Mouse (Mus musculus): Measurements from ENCODE around the gene Mdn1.

Gene Mdn1

GRCm38 (mm10) chr4:32656918-32657662 is at the start of gene Mdn1:
Gene Mdn1 (plus strand): TSS chr4:32657119.
- in situ Hi-C loops (cut with MboI): no loop called here

GRCm38 (mm10) chr4:32615034-32615881 is 41.7 kb upstream of the Mdn1 start, which contains the start of gene Casp8ap2:
Gene Casp8ap2 (plus strand): TSS chr4:32615451.
- in situ Hi-C loops (cut with MboI): no loop called here

- in situ Hi-C loops (cut with MboI): no loop called here
These were observed 35.3 kb upstream of the Mdn1 start for GRCm38 (mm10) chr4:32621637-32622036.

DNA sequence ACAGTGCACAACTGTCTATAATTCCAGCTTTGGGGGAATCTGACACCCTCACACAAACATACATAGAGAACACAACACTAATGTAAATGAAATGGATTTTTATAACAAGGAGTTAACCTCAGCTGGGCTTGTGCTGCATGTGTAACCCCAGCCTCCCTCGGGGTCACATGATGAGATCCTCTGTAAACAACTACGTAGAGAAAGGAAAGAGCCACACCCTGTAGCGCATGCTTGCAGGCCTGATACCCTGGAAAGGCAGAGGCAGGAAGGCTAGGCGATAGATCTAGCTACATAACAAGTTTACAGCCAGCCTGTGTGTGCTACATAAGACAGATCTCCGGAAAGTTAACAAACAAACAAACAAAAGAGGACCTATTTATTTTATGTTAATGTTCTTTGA is 5.2 kb upstream of the Mdn1 start:
- in situ Hi-C loops (cut with MboI): no loop called here

DNA sequence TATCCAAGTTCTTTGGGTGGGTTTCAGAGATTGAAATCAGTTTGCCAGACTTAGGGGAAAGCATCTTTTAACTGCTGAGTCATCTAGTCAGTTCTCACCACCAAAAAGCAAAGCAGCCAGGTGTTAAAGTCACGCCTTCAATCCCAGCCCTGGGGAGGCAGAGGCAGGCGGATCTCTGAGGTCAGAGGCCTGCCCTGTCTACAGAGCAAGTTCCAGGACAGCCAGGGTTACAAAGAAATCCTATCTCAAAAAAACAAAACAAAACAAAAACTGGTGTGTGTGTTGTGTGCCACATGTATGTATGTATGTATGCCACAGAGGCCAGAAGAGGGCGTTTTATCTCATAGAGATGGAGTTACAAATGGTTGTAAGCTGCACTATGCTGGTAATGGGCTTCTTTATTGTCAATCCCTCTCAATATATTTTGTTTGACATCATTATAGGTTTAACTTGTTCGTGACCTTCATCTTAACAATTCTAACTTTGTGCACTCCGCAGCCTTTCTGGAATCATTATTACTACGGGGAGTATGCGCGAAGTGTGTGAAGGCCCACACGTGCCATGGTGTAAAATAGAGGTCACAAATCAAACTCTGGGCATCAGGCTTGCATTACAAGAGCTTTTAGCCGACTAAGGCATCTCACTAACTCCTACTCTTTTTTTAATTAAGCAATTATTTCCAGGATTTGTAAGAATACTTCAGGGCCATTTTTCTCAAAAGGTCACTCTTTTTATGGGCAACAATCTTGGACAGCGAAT is 594 bp upstream of the Mdn1 start:
- in situ Hi-C loops (cut with MboI): no loop called here

DNA sequence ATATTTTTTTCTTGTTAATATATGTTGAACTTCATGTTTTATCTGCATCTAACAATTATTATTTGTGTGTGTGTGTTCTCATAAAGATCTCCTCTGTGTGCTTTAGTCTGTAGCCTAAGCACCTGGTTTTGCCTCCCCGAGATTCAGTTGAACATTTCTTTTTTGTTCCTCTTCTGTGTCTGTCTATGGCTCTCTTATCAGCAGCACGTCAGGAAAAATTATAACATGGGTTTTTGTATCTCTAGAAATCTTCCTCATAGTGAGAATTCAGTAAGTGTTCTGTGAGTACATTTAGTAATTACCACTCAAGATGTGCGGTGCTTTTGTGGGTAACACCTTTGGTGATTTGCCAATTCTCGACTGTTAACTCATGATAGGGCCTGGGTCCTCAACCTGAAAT is 8.9 kb downstream of the Mdn1 start:
- in situ Hi-C loops (cut with MboI): no loop called here

DNA sequence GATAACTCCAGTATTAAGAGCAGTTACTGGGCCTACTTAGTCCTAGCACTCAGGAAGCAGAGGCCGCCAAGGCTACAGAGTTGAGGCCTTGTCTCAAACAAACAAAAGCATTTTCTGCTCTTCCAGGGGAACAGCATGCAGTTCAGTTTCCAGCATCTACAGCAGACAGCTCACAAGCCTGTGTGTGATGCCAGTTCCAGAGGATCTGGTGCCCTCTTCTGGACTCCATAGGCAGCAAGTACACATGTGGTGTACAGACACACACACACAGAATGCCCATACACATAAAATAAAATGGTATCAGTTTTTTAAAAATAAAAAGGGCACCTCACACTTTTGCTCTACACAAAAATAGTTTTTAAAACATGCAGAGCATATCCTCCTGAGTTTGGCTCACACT is 11.4 kb downstream of the Mdn1 start:
- in situ Hi-C loops (cut with MboI): no loop called here

- in situ Hi-C loops (cut with MboI): no loop called here
These were observed 12.9 kb downstream of the Mdn1 start for GRCm38 (mm10) chr4:32669825-32670224.

GRCm38 (mm10) chr4:32674025-32674424 is 17.1 kb downstream of the Mdn1 start:
- in situ Hi-C loops (cut with MboI): no loop called here

GRCm38 (mm10) chr4:32677471-32677870 is 20.6 kb downstream of the Mdn1 start:
- in situ Hi-C loops (cut with MboI): no loop called here

DNA sequence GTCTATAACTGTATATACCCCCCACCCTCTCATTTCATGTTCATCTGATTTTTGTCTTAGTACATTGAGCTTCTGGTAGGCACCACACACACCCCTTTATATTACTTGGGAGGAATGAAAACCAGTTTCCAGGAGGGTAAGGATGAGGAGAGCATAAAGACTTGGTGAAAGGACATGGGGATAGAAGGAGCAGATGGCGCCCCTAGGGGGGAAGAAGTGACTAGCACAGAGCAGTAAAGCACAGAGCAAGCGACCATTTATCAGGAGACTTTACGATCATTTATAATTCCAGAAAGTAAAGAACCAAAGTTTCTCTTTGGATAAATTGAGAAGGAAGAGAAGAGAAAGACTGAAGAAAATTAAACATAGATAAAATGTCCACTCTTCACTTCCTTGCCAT is 23.9 kb downstream of the Mdn1 start:
- in situ Hi-C loops (cut with MboI): no loop called here

- in situ Hi-C loops (cut with MboI): no loop called here
These were observed 25.6 kb downstream of the Mdn1 start for GRCm38 (mm10) chr4:32682471-32682870.

DNA sequence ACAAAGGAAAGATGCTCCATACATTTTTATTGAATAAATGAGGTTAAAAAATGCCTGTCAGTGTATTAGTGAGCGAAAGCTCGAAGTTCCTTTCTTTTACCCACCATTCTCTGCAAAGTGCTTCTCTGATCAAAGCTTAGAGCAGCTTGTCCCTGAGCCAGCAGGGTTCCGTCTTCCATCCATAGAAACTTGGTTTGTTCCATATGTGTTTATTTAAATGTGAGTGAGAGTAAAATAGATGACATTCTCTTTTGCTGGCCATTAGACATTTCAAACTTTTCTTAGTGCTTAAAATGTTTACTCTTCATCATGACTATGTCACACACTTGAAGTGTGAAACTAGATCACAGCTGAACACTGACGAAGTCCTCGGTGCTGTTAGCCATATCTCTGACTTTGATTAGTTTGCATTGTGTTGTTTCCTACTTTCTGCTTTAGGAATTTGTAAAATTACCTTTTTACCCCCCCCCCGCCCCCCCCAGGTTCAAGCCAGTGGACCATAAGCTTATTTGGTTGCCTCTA is 26.2 kb downstream of the Mdn1 start:
- in situ Hi-C loops (cut with MboI): no loop called here

DNA sequence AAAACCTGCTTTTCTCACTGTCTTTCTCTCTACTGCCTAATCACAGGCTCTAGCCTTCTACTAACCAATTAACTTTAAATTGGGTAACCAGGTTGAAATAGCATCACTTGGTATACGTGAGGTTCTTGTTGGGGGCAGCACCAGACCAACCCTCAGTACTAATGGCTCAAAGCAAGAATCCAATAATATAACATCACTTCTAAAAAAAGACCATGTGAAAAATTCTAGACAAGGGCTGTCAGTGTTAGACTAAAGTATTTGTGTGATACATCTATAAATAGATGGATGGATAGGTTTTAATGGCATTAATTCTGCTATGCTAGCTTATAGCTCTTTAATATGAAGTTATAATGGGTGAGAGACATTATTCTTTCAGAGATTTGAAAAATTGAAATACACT is 60.8 kb downstream of the Mdn1 start:
- in situ Hi-C loops (cut with MboI): no loop called here

DNA sequence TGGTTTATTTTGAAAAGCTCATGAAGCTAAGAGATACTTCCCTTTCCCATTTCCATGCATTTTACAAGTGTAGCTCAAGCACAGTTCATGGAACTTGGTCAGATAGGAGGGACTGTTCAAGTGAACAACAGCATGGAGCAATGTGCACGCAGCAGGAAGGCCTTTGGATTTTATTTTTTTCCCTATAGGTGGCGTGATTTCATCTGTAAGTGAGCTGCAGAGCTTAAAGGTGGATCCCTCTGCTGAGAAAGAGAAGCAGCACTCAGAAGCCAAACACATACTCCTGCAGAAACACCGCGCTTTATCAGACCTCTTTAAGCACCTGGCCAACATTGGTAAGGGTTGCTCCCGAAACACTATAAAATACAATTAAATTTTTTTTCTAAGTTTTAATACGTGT is 88.5 kb downstream of the Mdn1 start:
- in situ Hi-C loops (cut with MboI): no loop called here

DNA sequence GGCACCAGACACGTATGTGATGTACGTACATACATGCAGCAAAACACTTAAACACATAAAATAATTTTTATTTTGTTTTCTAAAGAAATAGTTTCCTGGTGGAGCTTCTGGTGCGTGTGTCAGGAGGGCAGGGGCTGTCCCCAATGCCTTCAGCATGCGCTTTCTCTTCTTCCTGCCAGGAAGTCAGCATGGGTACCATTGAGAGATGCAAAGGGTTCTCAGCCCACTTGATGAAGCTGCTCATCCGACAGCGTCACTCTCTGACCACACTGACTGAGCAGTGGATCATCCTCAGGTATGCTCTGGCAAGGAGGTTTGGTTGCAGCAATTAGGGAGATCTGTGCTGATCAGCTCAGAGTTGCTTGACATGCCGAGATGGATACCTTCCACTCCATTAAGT is 91.5 kb downstream of the Mdn1 start:
- in situ Hi-C loops (cut with MboI): no loop called here

DNA sequence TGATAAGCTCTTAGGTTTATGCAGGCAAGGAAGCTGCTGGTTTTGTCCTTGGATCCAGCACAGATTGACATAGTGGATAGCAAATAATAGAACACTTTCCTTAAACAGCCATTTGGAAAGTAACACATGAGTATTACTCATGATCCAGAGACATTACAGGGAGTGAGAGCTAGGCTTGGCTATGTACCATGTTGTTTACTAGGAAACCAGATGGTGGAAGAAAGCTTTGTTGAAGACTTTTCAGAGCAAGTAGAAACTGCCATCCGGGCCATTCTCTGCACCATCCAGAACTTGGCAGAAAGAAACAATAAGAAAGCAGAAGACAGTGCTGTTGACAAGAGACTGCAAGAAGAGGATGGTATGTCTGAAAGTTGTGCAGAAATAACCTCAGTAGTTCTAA is 93.8 kb downstream of the Mdn1 start:
- in situ Hi-C loops (cut with MboI): no loop called here

DNA sequence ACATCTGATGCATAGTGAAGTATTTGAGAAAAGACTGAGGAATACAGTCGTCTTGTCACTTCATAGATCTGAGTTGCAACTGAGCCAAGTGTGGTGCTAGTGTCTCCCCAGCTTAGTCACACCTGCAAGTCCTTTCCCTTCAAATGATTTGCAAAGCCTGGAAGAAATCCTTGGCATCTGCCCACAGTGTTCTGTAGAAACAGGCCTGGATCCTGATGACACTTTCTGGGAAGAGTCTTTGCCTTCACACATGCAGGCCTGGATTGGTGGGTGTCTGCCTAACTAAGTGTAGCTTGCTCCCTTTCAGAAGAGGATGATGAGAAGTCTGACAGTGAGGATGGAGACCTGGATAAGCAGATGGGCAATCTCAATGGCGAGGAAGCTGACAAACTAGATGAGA is 100.5 kb downstream of the Mdn1 start:
- in situ Hi-C loops (cut with MboI): no loop called here

DNA sequence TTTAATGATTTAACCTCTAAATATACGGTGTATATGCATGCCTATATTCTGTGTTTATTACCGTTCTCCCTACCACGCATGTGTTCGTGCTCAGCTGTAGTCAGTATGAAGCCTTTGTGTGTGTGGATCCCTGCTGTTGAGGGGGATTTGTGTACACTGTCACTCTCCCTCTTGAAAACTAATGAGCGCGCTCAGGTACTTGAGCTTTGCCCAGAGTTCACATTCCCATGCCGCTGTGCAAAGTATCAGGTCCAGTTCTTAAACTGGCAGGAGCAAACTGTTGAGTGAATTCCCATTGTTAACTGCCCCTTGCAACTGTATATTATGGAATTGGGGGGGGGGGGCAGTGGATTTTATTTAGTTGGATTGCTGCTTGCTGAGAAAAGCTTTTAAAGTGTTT is 110.6 kb downstream of the Mdn1 start:
- in situ Hi-C loops (cut with MboI): no loop called here

DNA sequence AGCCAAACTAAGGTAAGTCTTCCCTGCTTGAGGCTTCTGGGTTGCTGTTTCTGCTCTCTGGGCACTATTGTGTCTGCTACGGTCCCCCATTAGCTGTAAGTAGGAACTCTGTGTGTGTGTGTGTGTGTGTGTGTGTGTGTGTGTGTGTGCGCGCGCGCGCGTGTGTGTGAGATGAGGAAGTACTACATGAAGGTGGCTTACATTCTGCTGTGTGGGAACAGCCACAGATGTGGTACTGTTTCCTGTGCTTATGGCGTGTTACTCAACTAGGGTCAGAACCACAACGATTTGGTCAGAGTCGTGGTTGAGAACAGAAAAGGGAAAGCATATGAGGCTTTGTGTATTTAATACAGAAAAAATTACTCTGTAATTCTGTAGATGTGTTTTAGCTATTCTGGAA is 111.1 kb downstream of the Mdn1 start:
- in situ Hi-C loops (cut with MboI): no loop called here

GRCm38 (mm10) chr4:32770284-32770810 is 113.4 kb downstream of the Mdn1 start:
- in situ Hi-C loops (cut with MboI): no loop called here

DNA sequence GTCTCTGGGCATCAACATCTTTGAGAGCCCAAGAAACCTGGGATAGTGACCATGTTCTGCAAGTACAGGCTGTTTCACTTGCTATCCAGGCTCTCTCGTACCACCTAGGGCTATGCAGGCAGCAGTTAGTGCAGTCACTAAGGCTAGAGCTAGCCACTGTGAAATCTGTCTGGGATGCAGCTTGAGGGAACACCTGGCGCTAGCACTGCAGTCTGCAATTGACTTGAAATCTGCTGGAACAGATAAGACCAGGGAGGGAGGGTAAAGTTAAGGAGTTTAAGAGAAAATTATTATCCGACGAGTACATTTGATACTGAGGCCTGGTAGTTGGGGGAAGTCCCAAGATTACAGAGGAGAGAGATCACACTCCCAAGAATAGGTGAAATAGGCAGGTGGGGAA is 123.1 kb downstream of the Mdn1 start:
- in situ Hi-C loops (cut with MboI): no loop called here
